Mouse (Mus musculus) ES-E14 (cell line): ENCODE measurements around the gene Tsr2. TPM values are rescaled to one million over a fixed set of nuclear protein-coding genes. Genes with fewer than 3 reads are reported as not detected.

Source experiments
- DNase-seq: peaks from one replicate; pipeline ENCODE4 v3.0.0-alpha.2; 2013; ENCODE audit warnings: low read depth, low spot score
- H3K27ac ChIP-seq: 2 replicates; pipeline ENCODE4 v1.5.1; 2012; ENCODE audit warnings: low read depth, mild to moderate bottlenecking, low read length, moderate library complexity, mixed read lengths; ENCODE audit not compliant: poor library complexity, insufficient read depth, severe bottlenecking
- H3K36me3 ChIP-seq: 2 replicates; pipeline ENCODE4 v1.6.1; 2012; ENCODE audit warnings: mild to moderate bottlenecking, low read length, moderate library complexity, mixed read lengths; ENCODE audit not compliant: control insufficient read depth, poor library complexity, insufficient read depth, severe bottlenecking
- H3K4me1 ChIP-seq, 2 experiments: fragments of 150-350 bp in 1 of 2; sonication (generic) in 1 of 2; 2 replicates each; pipeline ENCODE4 v1.6.1; 2012; ENCODE audit warnings: low read length in 2 of 2, mild to moderate bottlenecking in 1 of 2, mixed read lengths in 1 of 2; ENCODE audit not compliant: control insufficient read depth in 2 of 2, insufficient read depth in 2 of 2, poor library complexity in 1 of 2
- H3K4me3 ChIP-seq, 2 experiments: fragments of 150-350 bp in 1 of 2; sonication (generic) in 1 of 2; 2 replicates each; pipeline ENCODE4 v1.5.1; 2012; ENCODE audit warnings: low read length in 2 of 2, low read depth in 1 of 2, mild to moderate bottlenecking in 1 of 2, mixed read lengths in 1 of 2; ENCODE audit not compliant: insufficient read depth in 1 of 2, poor library complexity in 1 of 2, severe bottlenecking in 1 of 2
- H3K9ac ChIP-seq: 2 replicates; pipeline ENCODE4 v1.6.1; 2012; ENCODE audit warnings: low read depth, mild to moderate bottlenecking, low read length, mixed read lengths; ENCODE audit not compliant: poor library complexity, insufficient read depth, severe bottlenecking
- H3K9me3 ChIP-seq: fragments of 150-350 bp; sonication (generic); 2 replicates; pipeline ENCODE4 v1.6.1; 2012; ENCODE audit warnings: low read depth, mild to moderate bottlenecking, low read length; ENCODE audit not compliant: control insufficient read depth, insufficient read depth
- CHD2 ChIP-seq: IDR thresholded peaks from 2 replicates; pipeline ENCODE4 v1.6.1; 2014; ENCODE audit warnings: mild to moderate bottlenecking, low read depth, low read length, inconsistent platforms
- HCFC1 ChIP-seq: IDR thresholded peaks from 2 replicates; pipeline ENCODE4 v1.6.1; 2012; ENCODE audit warnings: low read length, inconsistent platforms, borderline replicate concordance; ENCODE audit not compliant: insufficient read depth
- MAFK ChIP-seq: IDR thresholded peaks from 2 replicates; pipeline ENCODE4 v1.6.1; 2014; ENCODE audit warnings: mild to moderate bottlenecking, low read depth, low read length, inconsistent platforms; ENCODE audit not compliant: insufficient read depth
- ZC3H11A ChIP-seq: IDR thresholded peaks from 2 replicates; pipeline ENCODE4 v1.6.1; 2012; ENCODE audit warnings: low read depth, mild to moderate bottlenecking, inconsistent platforms, low read length, borderline replicate concordance
- ZNF384 ChIP-seq: IDR thresholded peaks from 2 replicates; pipeline ENCODE4 v1.6.1; 2012; ENCODE audit warnings: low read depth, low read length, inconsistent platforms
- in situ Hi-C, 2 experiments: fragments of 600-800 bp; cut with MboI; formaldehyde crosslinking; loops; one replicate each; pipeline ENCODE4 v1.15.1; 2025; ENCODE audit warnings: low sequenced_read_pairs in 2 of 2, inconsistent platforms in 1 of 2; ENCODE audit not compliant: unreplicated experiment in 2 of 2
- total RNA-seq: library from RNA; depleted of rRNA; stranded (reverse); fragments of 300-350 nt; gene quantifications from 2 replicates; pipeline ENCODE4 v1.2.3, GENCODE M21; 2012; rRNA removed

Gene Tsr2
- total RNA-seq, 1 experiment = 17.1 TPM

DNA sequence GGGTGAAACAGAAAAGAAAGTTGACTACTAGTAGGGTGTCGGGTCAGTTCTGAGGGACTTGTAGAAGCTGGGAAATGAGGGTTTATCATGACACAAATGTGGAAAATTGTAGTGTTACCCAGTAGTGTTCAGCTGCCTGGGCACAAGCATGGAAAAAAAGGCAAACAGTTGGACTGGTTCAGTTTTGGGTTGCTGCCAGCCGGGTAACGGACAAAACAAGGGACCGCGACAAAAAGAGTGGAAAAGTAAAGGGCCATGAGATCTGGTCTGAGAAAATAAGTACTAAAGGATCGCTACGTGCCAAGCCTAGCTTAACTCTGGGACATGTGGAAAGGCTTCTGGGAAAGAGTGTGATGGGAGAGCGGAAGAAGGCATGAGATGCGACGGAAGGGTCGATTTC is 50.0 kb downstream of the Tsr2 start:
- H3K4me3 ChIP-seq = peak overlapping the region; percentile 28 to 95; a peak in 2 of 4 replicates
- in situ Hi-C loops = no loop called here
- H3K4me1 ChIP-seq = peaks cover 0 to 9% of the 10 kb centered on the region in 2 experiments; a peak in 3 of 4 replicates
- H3K27ac ChIP-seq = no peak overlapping the region; the same call in 1 of the 2 replicates
- DNase-seq = no peak
- H3K9ac ChIP-seq = no peak overlapping the region
- TF ChIP-seq ZNF384 (no peak), CHD2 (no peak), HCFC1 (no peak), MAFK (no peak), ZC3H11A (no peak)
- no peaks in the 10 kb centered on the region for H3K9me3 ChIP-seq
- H3K36me3 ChIP-seq = peaks cover 2% of the 10 kb centered on the region; the same call in 1 of the 2 replicates

DNA sequence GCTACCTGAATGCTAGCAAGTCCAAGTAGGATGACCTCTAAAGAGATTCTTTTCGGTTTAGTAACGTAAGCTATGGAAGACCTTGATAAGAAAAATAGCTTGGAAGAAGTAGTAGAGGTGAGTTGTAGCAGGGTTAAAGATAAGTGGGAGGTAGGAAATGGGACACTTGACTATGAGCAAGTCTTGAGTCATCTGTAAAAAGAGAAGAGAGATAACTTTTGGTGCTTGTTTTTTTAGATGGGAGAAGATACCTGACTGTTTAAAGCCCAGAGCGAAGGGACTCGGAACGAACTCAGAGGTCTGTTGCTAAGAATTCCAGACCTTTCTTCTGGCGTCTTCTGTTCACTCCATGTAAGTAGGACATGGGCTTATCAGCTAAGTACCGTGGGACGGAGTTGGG is 50.5 kb downstream of the Tsr2 start, which contains the start of gene Fgd1:
Gene Fgd1, plus strand, starts transcription at position 301 of the 400 bp plus-strand sequence.
- H3K27ac ChIP-seq = peak within 1 kb of the TSS; percentile 74
- peak within 1 kb of the TSS; percentile 88 to 95 for H3K4me3 ChIP-seq
- H3K36me3 ChIP-seq = peaks cover 2% of the 10 kb centered on the region; the same call in 1 of the 2 replicates
- in situ Hi-C loops = no loop called here
- H3K4me1 ChIP-seq = peaks cover 0 to 9% of the 10 kb centered on the region in 2 experiments; a peak in 3 of 4 replicates
- no peak for TF ChIP-seq ZNF384
- TF ChIP-seq ZC3H11A = no peak
- TF ChIP-seq CHD2 = no peak
- no peak for TF ChIP-seq MAFK
- TF ChIP-seq HCFC1 = no peak
- H3K9me3 ChIP-seq = no peaks in the 10 kb centered on the region
- DNase-seq = no peak
- peak within 1 kb of the TSS; percentile 82 for H3K9ac ChIP-seq

DNA sequence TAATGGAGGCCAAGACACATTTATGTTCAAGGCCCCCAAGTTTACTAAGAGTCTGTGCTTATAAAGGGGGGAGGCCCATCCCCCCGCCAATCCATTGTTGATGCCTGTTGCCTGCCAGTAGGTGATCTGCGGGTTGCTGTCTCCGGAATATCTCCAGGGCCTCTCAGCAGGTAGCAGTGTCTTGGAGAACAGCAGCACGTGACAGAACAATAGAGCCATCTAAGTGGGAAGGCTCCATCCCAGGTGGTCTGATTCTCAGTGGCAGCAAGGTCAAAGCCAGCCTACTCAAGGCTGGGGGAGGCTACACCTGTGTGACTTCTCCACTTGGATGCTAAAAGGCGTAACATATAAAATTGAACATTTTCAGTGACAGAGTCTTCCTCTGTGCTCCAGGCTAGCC is 55.1 kb downstream of the Tsr2 start:
- H3K9me3 ChIP-seq = no peaks in the 10 kb centered on the region
- in situ Hi-C loops = no loop called here
- H3K4me3 ChIP-seq = no peak overlapping the region
- TF ChIP-seq CHD2 = 0 out of 2 replicates have a peak, but pooled peaks have one; percentile 3
- TF ChIP-seq ZNF384 = no peak
- peak overlapping the region; percentile 68 for H3K27ac ChIP-seq
- peaks cover 1 to 6% of the 10 kb centered on the region in 2 experiments for H3K4me1 ChIP-seq
- no peaks in the 10 kb centered on the region for H3K36me3 ChIP-seq
- no peak overlapping the region for H3K9ac ChIP-seq
- peak; percentile 61 for DNase-seq

Other genes with a start within 250 kb of the Tsr2 start
- gene Gnl3l, start 79.2 kb downstream of the Tsr2 start, total RNA-seq = 51.9 and 63.8 TPM in 2 replicates
- 54.3 and 56.8 TPM in 2 replicates for gene Fgd1, start 50.4 kb downstream of the Tsr2 start, total RNA-seq
- gene Wnk3, start 101.5 kb upstream of the Tsr2 start, total RNA-seq = 24.9 and 31.9 TPM in 2 replicates
- gene Fam120c, start 247.6 kb upstream of the Tsr2 start, total RNA-seq = 2.0 and 2.9 TPM in 2 replicates